Mouse (Mus musculus): ENCODE measurements at regions not wholly inside any gene's neighbourhood (a gene's known extent, or its start where the extent isn't known, plus 50 kb on each side); places are given as distances from the start of the nearest gene placed in this dataset.
A peak's percentile ranks its signal among the peaks of the same experiment; 100 is the strongest.

DNA sequence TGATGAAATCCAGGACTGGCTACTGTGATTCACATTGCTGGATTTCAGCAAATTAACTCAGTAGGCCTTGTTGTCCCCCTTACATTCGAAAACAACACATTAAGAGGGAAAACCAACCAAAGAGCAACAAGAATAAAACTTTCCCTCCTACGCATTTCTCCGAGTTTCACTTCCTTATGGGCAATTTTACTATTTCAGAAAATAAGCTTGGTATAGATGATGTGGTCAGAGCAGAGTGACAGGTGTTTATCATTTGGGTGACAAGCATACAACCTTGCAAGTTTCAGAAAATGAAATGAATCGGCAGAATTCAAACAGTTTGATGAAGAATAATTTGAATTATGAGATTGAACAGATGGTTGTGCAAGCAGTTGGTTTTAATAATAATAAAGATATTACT is 220.6 kb downstream of the Etaa1 start:
- no peaks in the 10 kb centered on the region for H3K36me3 ChIP-seq (replicated peaks)
- no peak overlapping the region for H3K4me3 ChIP-seq (replicated peaks)
- no peak overlapping the region for H3K4me2 ChIP-seq
- no peaks in the 10 kb centered on the region for H3K9me3 ChIP-seq
- H3K27me3 ChIP-seq, result no peaks in the 10 kb centered on the region
- ATAC-seq (ENCODE audit: low FRiP score), result no peak
- H3K4me1 ChIP-seq, result no peaks in the 10 kb centered on the region
- H3K27ac ChIP-seq, result no peak overlapping the region
- no peak overlapping the region for H3K9ac ChIP-seq
- WGBS, result 88% methylated on average over 4 of the region's 4 CpGs

GRCm38 (mm10) chr11:17734519-17734918 is 219.2 kb downstream of the Etaa1 start:
- no peak for ATAC-seq (ENCODE audit: low FRiP score)
- 72% methylated on average over 2 of the region's 2 CpGs for WGBS

GRCm38 (mm10) chr11:17738879-17739278 is 214.8 kb downstream of the Etaa1 start:
- no peaks in the 10 kb centered on the region for H3K27me3 ChIP-seq

More at GRCm38 (mm10) chr11:17734519-17734918, 219.2 kb downstream of the Etaa1 start:
- H3K4me2 ChIP-seq, result no peak overlapping the region
- no peaks in the 10 kb centered on the region for H3K36me3 ChIP-seq (replicated peaks)
- H3K9ac ChIP-seq, result no peak overlapping the region
- H3K27me3 ChIP-seq, result no peaks in the 10 kb centered on the region
- H3K9me3 ChIP-seq, result no peaks in the 10 kb centered on the region
- no peak overlapping the region for H3K4me3 ChIP-seq (replicated peaks)
- no peaks in the 10 kb centered on the region for H3K4me1 ChIP-seq
- no peak overlapping the region for H3K27ac ChIP-seq

DNA sequence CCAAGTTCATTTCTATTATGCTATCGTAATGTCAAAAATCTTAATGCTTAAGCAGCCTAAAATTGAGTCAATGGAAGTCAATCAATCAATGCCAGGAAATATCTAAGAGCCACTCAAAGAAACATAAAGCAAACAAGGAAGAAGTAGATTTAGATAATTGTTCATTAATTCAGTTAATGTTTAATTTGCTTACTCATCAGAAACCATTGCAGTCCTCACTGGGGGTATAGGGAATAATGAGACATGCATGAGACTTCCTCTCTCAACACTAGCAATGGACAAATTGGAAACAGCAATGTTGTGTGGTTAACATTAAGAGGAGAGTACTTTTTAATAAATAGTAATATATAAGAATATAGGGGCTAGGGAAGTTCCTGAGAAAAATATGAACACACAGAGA is 209.9 kb downstream of the Etaa1 start:
- Histone ChIP-seq H3K9ac (no peak overlapping the region), H3K9me3 (no peaks in the 10 kb centered on the region), H3K27me3 (no peaks in the 10 kb centered on the region), H3K36me3 (replicated peaks) (no peaks in the 10 kb centered on the region), H3K4me1 (no peaks in the 10 kb centered on the region), H3K27ac (no peak overlapping the region), H3K4me3 (replicated peaks) (no peak overlapping the region), H3K4me2 (no peak overlapping the region)
- ATAC-seq (ENCODE audit: low FRiP score), result no peak
- 96% methylated on average over 1 of the region's 1 CpGs for WGBS

More at GRCm38 (mm10) chr11:17738879-17739278, 214.8 kb downstream of the Etaa1 start:
- WGBS, result 54% methylated on average over 5 of the region's 5 CpGs
- Histone ChIP-seq H3K27ac (no peak overlapping the region), H3K4me1 (no peaks in the 10 kb centered on the region), H3K36me3 (replicated peaks) (no peaks in the 10 kb centered on the region), H3K4me2 (no peak overlapping the region), H3K4me3 (replicated peaks) (no peak overlapping the region), H3K9ac (no peak overlapping the region), H3K9me3 (no peaks in the 10 kb centered on the region)
- no peak for ATAC-seq (ENCODE audit: low FRiP score)

DNA sequence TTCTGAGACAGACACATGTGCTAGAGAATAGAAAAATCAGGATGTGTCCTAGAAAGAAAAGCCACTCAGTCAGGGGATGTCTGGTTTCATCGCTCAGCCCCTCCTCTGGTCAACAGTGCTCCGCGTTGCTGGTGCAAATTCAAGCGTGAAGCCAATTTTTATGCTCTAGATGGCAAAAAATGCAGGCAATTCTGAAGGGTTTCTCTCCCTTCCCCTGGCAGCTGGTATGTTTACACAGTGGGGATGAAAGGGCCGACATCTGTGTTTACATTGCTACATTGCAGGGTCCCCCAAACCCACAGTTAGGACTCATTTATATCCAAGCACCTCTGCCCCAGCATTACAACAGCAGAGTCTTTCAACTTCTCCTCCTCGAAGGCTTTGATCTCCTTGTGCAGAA is 203.3 kb downstream of the Etaa1 start:
- H3K4me1 ChIP-seq, result peaks cover 5% of the 10 kb centered on the region; the same call in 1 of the 2 replicates
- no peak overlapping the region for H3K27ac ChIP-seq
- no peak overlapping the region for H3K4me2 ChIP-seq
- H3K36me3 ChIP-seq (replicated peaks), result no peaks in the 10 kb centered on the region
- ATAC-seq (ENCODE audit: low FRiP score), result peak; percentile 88
- H3K27me3 ChIP-seq, result no peaks in the 10 kb centered on the region
- H3K9me3 ChIP-seq, result no peaks in the 10 kb centered on the region
- no peak overlapping the region for H3K9ac ChIP-seq
- no peak overlapping the region for H3K4me3 ChIP-seq (replicated peaks)
- 34% methylated on average over 6 of the region's 6 CpGs for WGBS

DNA sequence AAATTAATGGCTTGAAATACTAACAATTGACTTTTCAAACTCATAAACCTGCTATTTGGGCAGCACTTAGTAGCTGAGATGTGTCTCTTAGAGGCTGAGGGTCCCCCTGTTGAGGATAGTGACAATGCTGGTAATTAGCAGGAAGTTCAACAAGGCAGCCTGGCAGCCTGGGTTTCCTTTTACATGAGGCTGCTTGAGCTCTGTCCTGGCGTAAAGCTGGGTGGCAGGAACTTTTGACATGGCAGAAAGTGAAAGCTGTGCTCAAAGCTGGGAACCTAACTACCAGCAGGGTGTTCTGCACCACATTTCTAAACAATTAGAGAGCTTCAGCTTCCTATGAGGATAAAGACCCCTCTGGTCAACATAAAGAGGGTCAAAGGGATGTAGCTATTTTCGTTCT is 194.5 kb downstream of the Etaa1 start:
- no peak for ATAC-seq (ENCODE audit: low FRiP score)
- Histone ChIP-seq H3K4me2 (no peak overlapping the region), H3K27ac (no peak overlapping the region), H3K27me3 (no peaks in the 10 kb centered on the region), H3K4me1 (no peaks in the 10 kb centered on the region), H3K4me3 (replicated peaks) (no peak overlapping the region), H3K36me3 (replicated peaks) (no peaks in the 10 kb centered on the region), H3K9ac (no peak overlapping the region), H3K9me3 (no peaks in the 10 kb centered on the region)
- WGBS, result 64% methylated on average over 2 of the region's 2 CpGs

GRCm38 (mm10) chr11:17763411-17763810 is 190.3 kb downstream of the Etaa1 start:
- no peak overlapping the region for H3K4me3 ChIP-seq (replicated peaks)
- H3K27me3 ChIP-seq, result no peaks in the 10 kb centered on the region
- H3K4me2 ChIP-seq, result no peak overlapping the region
- H3K9ac ChIP-seq, result no peak overlapping the region
- no peaks in the 10 kb centered on the region for H3K9me3 ChIP-seq
- WGBS, result 53% methylated on average over 1 of the region's 1 CpGs
- ATAC-seq (ENCODE audit: low FRiP score), result no peak
- H3K27ac ChIP-seq, result no peak overlapping the region
- no peaks in the 10 kb centered on the region for H3K4me1 ChIP-seq
- no peaks in the 10 kb centered on the region for H3K36me3 ChIP-seq (replicated peaks)

DNA sequence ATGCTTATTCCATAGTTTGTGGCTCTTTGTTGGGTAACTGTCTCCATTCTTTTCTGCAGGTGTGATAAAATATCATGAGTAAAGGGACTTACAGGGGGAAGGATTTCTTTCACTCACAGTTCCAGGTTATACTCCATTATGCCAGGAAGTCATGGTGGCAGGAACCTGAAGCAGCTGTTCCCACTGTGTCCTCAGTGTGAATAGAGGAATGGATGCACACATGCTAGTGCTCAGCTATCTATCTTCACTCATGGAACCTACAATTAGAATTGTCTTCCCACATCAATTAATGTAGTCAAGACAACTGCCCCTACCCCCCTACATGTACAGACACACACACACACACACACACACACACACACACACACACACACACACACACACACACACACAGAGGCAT is 189.5 kb downstream of the Etaa1 start:
- Histone ChIP-seq H3K27me3 (no peaks in the 10 kb centered on the region), H3K27ac (no peak overlapping the region), H3K9ac (no peak overlapping the region), H3K4me3 (replicated peaks) (no peak overlapping the region), H3K4me1 (no peaks in the 10 kb centered on the region), H3K9me3 (no peaks in the 10 kb centered on the region), H3K4me2 (no peak overlapping the region), H3K36me3 (replicated peaks) (no peaks in the 10 kb centered on the region)
- no peak for ATAC-seq (ENCODE audit: low FRiP score)

DNA sequence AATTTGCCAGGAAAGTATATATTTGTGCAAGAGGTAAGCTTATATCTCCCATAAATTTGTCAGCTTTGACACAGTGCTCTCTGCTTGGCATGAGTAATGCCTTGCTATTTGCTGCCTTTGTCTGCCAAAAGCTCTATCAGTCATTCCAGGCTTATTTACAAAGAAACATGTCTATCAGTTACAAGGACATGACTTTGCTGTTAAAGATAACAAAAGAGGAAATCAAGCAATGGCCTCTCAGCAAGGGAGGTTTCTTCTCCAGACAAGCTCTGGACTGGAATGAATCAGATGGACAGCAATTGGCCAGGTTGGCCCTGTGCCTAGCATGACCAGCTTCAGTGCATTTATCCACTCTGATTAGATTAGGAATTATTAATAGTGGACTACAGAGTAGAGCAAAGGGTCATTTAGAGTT is 185.3 kb downstream of the Etaa1 start:
- Histone ChIP-seq H3K4me2 (no peak overlapping the region), H3K36me3 (replicated peaks) (no peaks in the 10 kb centered on the region), H3K4me3 (replicated peaks) (no peak overlapping the region), H3K27ac (no peak overlapping the region), H3K4me1 (no peaks in the 10 kb centered on the region), H3K9ac (no peak overlapping the region), H3K9me3 (no peaks in the 10 kb centered on the region), H3K27me3 (no peaks in the 10 kb centered on the region)
- ATAC-seq (ENCODE audit: low FRiP score), result no peak

GRCm38 (mm10) chr11:17768837-17769466 is 184.7 kb downstream of the Etaa1 start:
- no peaks in the 10 kb centered on the region for H3K9me3 ChIP-seq
- H3K9ac ChIP-seq, result no peak overlapping the region
- no peak overlapping the region for H3K4me3 ChIP-seq (replicated peaks)
- H3K36me3 ChIP-seq (replicated peaks), result no peaks in the 10 kb centered on the region
- H3K4me2 ChIP-seq, result no peak overlapping the region
- no peaks in the 10 kb centered on the region for H3K4me1 ChIP-seq
- 77% methylated on average over 4 of the region's 4 CpGs for WGBS
- no peak overlapping the region for H3K27ac ChIP-seq
- no peak for ATAC-seq (ENCODE audit: low FRiP score)
- no peaks in the 10 kb centered on the region for H3K27me3 ChIP-seq

GRCm38 (mm10) chr11:17797632-17798031 is 156.0 kb downstream of the Etaa1 start:
- H3K4me2 ChIP-seq, result no peak overlapping the region
- no peak overlapping the region for H3K4me3 ChIP-seq (replicated peaks)
- ATAC-seq (ENCODE audit: low FRiP score), result no peak

GRCm38 (mm10) chr11:17807851-17808250 is 145.8 kb downstream of the Etaa1 start:
- ATAC-seq (ENCODE audit: low FRiP score), result no peak
- Histone ChIP-seq H3K4me3 (replicated peaks) (no peak overlapping the region), H3K27me3 (no peaks in the 10 kb centered on the region), H3K4me1 (no peaks in the 10 kb centered on the region), H3K9ac (no peak overlapping the region), H3K36me3 (replicated peaks) (no peaks in the 10 kb centered on the region), H3K9me3 (no peaks in the 10 kb centered on the region), H3K4me2 (no peak overlapping the region), H3K27ac (no peak overlapping the region)
- 91% methylated on average over 3 of the region's 3 CpGs for WGBS

More at GRCm38 (mm10) chr11:17797632-17798031, 156.0 kb downstream of the Etaa1 start:
- no peaks in the 10 kb centered on the region for H3K36me3 ChIP-seq (replicated peaks)
- H3K4me1 ChIP-seq, result no peaks in the 10 kb centered on the region
- no peaks in the 10 kb centered on the region for H3K9me3 ChIP-seq
- H3K27me3 ChIP-seq, result no peaks in the 10 kb centered on the region
- no peak overlapping the region for H3K27ac ChIP-seq
- H3K9ac ChIP-seq, result no peak overlapping the region

GRCm38 (mm10) chr11:17811829-17812559 is 141.7 kb downstream of the Etaa1 start:
- Histone ChIP-seq H3K4me3 (replicated peaks) (no peak overlapping the region), H3K27ac (no peak overlapping the region), H3K9me3 (no peaks in the 10 kb centered on the region), H3K4me1 (no peaks in the 10 kb centered on the region), H3K4me2 (no peak overlapping the region), H3K36me3 (replicated peaks) (no peaks in the 10 kb centered on the region), H3K9ac (no peak overlapping the region), H3K27me3 (no peaks in the 10 kb centered on the region)
- 80% methylated on average over 8 of the region's 8 CpGs for WGBS
- ATAC-seq (ENCODE audit: low FRiP score), result no peak

Data from forebrain, embryonic 12.5 days (tissue).